Mouse (Mus musculus): Measurements from ENCODE around the gene Btg1.

DNA sequence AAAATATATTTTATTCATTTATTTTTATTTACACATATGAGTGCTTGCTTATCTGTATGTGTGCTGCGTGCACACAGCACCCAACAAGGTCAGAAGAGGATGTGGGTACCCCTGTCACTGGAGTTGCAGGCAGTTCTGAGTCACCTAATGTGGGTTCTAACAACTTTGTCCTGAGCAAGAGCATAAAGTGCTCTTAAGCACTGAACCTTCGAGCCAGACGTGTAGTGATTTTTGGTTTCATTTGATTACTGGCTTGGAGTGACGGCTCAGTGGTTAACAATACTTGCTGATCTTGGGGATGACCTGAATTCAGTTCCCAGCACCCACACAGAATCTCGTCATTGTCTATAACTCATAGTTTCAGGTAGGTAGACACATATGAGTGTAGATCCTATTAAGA is 17.2 kb upstream of the Btg1 start:
- TF ChIP-seq GATA1 (IDR thresholded peaks at IDR 0.05; ENCODE audit: borderline replicate concordance, low read length) (no peak), FLI1 (IDR thresholded peaks at IDR 0.05; ENCODE audit: low read length) (no peak)
